Mouse (Mus musculus) CH12.LX (cell line): ENCODE data around the gene H2-Q6.
"Not testable (repeated sequence)": the region's sequence is repeated elsewhere in the genome, so short reads cannot be mapped to it uniquely, and the experiment has no call there.

Source experiments
- CHD1 ChIP-seq: IDR thresholded peaks from 2 replicates; pipeline ENCODE4 v1.6.1; 2012; ENCODE audit warnings: low read depth, low read length, improper control_type of control experiment, inconsistent platforms
- CTCF ChIP-seq, 2 experiments: IDR thresholded peaks in 1 of 2; conservative IDR thresholded peaks in 1 of 2; 2 replicates each; pipeline ENCODE4 v1.5.1; 2011 to 2012; ENCODE audit warnings: low read depth in 2 of 2, low read length in 2 of 2, improper control_type of control experiment in 1 of 2, inconsistent platforms in 1 of 2, mild to moderate bottlenecking in 1 of 2, moderate library complexity in 1 of 2
- E2F4 ChIP-seq: IDR thresholded peaks from 2 replicates; pipeline ENCODE4 v1.6.1; 2011; ENCODE audit warnings: low read depth, low read length, improper control_type of control experiment; ENCODE audit not compliant: insufficient replicate concordance
- ELF1 ChIP-seq: IDR thresholded peaks from 2 replicates; pipeline ENCODE4 v1.6.1; 2014; ENCODE audit warnings: low read depth, mild to moderate bottlenecking, inconsistent platforms, low read length, improper control_type of control experiment
- EP300 ChIP-seq: IDR thresholded peaks from 2 replicates; pipeline ENCODE4 v1.6.1; 2011; ENCODE audit warnings: low read length, improper control_type of control experiment
- KAT2A ChIP-seq: IDR thresholded peaks from 2 replicates; pipeline ENCODE4 v1.6.1; 2012; ENCODE audit warnings: low read length, improper control_type of control experiment, inconsistent platforms; ENCODE audit not compliant: insufficient replicate concordance
- MAFK ChIP-seq: IDR thresholded peaks from 2 replicates; pipeline ENCODE4 v1.6.1; 2011; ENCODE audit warnings: low read length, improper control_type of control experiment; ENCODE audit not compliant: insufficient replicate concordance
- MAX ChIP-seq: IDR thresholded peaks from 2 replicates; pipeline ENCODE4 v1.6.1; 2011; ENCODE audit warnings: low read length, improper control_type of control experiment
- MEF2A ChIP-seq: IDR thresholded peaks from 2 replicates; pipeline ENCODE4 v1.6.1; 2014; ENCODE audit warnings: low read depth, mild to moderate bottlenecking, inconsistent platforms, low read length, improper control_type of control experiment, borderline replicate concordance
- POLR2A ChIP-seq: IDR thresholded peaks from 2 replicates; pipeline ENCODE4 v1.6.1; 2011; ENCODE audit warnings: low read depth, mild to moderate bottlenecking, improper control_type of control experiment, low read length
- TBP ChIP-seq: conservative IDR thresholded peaks from 2 replicates; pipeline ENCODE4 v1.6.1; 2011; ENCODE audit warnings: low read depth, low read length, improper control_type of control experiment
- UBTF ChIP-seq: IDR thresholded peaks from 2 replicates; pipeline ENCODE4 v1.6.1; 2012; ENCODE audit warnings: low read depth, mild to moderate bottlenecking, inconsistent platforms, low read length, improper control_type of control experiment, moderate library complexity

GRCm38 (mm10) chr17:35438395-35438794 is 13.7 kb downstream of the H2-Q6 start:
- not testable (repeated sequence) for TF ChIP-seq EP300; CHD1; TBP; MAFK; POLR2A; E2F4; MEF2A; KAT2A; CTCF (conservative IDR thresholded peaks at IDR 0.05 in 1 of 2, IDR thresholded peaks at IDR 0.05 in 1 of 2; ENCODE audit: low read depth in 2 of 2, low read length in 2 of 2); UBTF; ELF1; MAX
